Mouse (Mus musculus) kidney, adult 8-10 months (tissue): Measurements from ENCODE around the gene Plekhm2.
A peak's percentile ranks its signal among the peaks of the same experiment; 100 is the strongest.

Experiments
- DNase-seq, 2 experiments: peaks; one replicate each; pipeline ENCODE4 v3.0.0; 2022

The Plekhm2 gene

DNA sequence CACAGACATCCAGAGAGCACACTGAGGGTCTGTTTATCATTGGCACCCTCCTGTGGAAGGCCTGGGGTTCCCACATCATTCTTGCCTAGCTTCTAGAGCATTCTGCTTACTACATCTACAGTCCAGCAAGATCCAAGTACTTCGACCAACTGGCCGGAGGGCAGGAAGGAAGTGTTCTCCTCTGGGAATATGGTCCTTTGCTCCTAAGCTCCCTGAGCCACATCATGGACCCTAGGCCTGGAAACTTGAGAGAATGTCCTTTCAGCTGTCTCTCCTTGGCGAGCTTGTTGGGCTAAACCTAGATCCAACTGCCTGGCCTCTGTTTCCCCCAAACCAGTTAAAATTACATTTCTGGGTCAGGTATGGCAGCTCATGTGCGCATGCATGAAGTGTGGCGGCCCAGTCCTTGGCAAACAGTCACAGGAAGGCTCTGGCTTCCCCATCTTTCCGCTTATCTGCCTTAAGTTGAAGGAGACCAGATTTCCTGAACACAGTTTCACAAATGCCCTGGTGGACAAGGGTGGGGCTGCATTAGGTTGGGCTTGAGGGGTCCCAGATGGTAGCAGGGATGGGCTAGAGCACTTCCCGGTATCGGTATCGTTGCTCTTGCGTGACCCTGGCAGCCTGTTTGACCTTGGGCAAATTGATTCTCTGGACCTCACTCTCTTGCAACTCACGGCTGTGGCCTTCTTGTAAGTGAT is 62.0 kb downstream of the Plekhm2 start:
- DNase-seq: no peak

- DNase-seq: no peak
These were observed 63.4 kb downstream of the Plekhm2 start for GRCm38 (mm10) chr4:141601148-141601862.

GRCm38 (mm10) chr4:141600364-141600763 is 64.3 kb downstream of the Plekhm2 start:
- DNase-seq: no peak

DNA sequence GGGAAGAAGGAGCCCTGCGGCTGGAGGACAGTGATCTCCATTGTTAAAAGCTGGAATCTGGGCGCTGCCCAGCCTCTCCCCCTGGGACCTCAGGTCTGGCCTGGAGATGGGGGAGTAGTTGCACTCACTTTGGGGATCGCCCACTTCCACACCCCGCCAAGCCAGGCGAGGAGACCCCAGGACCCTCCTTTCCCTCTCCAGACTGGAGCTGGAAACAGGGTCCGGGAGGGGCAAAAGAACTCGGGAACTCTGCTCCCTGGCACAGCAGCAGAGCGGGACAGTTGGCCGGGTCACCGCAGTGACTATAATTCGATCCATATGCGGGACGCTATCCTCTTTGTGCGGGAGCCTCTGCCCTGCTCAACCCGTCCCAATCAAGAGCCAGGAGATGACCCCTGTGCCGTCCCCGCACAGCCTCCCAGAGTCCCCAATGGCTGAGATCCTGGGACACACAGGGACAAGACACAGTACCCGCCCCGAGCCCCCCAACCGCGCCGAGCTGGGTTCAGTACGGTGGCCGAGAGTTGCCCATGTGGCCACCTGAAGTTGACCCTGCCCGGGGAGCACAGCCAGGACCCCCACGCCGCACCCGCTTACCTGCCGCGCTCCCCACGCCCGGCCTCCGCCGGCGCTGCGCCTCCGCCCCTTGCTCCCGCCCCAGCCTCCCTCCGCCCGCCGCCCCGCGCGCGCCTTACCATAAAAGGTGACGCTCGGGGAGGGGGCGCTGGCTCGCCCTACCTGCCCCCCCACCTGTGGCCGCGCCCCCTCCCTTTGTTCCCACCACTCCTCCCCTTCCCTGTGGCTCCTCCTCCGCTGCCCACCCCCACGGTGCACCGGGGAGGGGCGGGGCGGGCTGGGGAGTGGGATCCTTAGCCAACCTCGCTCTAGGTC is 65.2 kb downstream of the Plekhm2 start:
- no peak for DNase-seq

DNA sequence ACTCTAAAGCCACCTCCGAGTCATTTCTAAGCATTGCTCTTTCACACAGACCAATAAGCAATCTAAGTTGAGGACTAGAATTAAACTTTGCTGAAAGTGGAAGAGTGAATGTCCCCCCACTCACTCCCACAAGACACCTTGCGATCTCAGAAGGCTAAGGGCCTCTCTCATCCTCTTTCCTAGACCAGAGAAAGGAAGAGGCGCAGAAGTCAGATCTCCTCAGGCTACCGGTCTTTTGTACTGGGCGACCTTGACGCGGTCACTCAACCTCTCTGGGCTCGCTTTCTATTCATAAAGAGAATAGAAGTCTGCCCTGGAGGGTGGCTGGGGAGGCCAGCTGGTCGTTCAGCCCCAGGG is 65.8 kb downstream of the Plekhm2 start:
- no peak for DNase-seq

GRCm38 (mm10) chr4:141598199-141598893 is 66.4 kb downstream of the Plekhm2 start:
- peak in 1 of 2 experiments; percentile 26 for DNase-seq

DNA sequence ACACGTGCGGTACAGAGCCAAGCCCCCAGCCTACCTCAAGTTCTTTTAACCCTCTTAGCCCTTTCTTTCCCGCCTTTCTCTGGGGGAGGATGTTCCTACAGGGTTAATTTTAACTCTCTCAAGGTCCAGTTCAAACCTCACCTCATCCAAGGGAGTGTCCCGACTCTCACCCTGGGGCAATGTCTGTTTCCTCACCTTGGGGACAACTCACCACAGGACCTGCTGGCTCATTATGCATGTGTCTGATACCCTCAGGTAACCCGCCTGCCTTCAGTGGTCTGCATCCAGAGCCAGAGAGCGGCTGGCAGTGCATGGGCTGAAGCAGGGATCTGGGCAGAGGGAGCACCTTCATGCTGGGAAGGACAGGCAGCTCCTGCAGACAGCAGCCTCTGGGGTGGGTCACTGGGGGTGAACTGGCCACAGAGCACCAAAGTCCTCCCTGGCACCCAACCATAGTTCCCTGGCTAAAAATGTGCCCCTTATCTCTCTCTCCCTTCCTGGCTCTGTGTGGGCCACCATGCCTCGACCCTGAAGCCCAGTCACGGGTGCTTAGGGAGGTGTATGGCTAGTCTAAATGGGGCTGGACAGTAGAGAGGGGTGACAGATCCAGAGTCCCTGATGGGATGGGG is 67.9 kb downstream of the Plekhm2 start:
- no peak for DNase-seq

- DNase-seq: peak in 1 of 2 experiments; percentile 68
These were observed 69.0 kb downstream of the Plekhm2 start for GRCm38 (mm10) chr4:141595605-141596268.

DNA sequence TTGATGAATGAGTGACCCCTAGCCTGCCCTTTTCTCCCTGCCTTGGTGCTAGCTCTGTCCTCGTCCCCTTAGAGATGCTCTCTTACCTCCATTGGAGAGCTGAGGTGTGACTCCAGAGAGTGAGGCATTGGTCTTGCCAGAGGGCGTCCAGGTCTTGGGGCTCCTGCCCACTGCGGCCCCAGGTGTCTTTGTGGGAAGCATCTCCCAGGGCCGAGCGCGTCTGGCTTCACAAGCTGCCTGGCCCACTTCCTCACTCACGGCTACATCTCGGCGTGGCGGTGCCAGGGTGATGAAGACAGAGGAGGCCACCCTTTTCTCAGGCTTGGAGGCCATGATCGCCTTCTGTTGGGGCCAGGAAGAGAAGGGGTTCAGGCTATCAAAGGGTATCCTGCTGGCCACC is 69.6 kb downstream of the Plekhm2 start:
- DNase-seq: no peak

- DNase-seq: peak in 1 of 2 experiments; percentile 67
These were observed 73.2 kb downstream of the Plekhm2 start for GRCm38 (mm10) chr4:141591547-141591946.

- DNase-seq: no peak
These were observed 80.8 kb downstream of the Plekhm2 start for GRCm38 (mm10) chr4:141583919-141584318.

GRCm38 (mm10) chr4:141581051-141581450 is 83.6 kb downstream of the Plekhm2 start:
- no peak for DNase-seq

GRCm38 (mm10) chr4:141578833-141579232 is 85.9 kb downstream of the Plekhm2 start:
- DNase-seq: no peak

DNA sequence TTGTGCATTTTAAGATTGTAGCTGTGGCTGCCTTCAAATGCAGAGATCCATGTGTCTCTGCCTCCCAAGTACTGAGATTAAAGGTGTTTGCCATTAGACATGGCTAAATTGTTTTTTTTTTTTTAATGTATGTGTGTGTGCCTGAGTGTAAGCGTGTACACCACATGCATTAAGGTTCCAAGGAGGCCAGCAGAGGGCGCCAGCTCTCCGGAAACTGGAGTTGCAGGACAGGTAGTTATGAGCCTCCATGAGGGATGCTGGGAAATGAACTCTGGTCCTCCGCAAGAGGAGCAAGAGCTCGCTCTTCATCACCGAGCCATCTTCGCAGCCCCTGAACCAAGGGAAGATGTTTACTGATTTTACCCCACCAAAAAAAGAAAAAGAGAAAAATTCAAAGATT is 87.8 kb downstream of the Plekhm2 start:
- DNase-seq: no peak

DNA sequence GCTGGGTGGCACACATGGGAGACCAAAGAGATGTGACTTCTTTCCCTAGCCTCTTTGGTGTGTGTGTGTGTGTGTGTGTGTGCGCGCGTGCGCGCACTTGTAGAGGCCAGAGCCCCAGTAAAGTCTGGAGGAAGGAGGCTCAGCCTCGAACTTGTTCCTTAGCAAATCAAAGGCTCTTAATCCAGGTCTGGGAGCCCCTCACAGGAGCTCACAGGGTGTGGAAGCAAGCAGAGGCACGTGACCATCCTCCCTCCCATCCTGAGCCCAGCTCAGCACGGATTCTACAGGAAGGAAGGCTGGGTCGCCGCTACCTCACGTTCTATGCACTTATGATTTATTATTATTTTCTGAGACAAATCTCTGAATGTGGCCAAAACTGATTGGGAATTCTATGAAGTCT is 88.3 kb downstream of the Plekhm2 start:
- DNase-seq: no peak
